Mouse (Mus musculus) neural tube, embryonic 14.5 days (tissue): ENCODE results near the gene Cwc27. TPM values are rescaled to one million over a fixed set of nuclear protein-coding genes. Genes with fewer than 3 reads are reported as not detected.

Experiments
- ATAC-seq: fragments of 200-750 bp; cut with Nextera tagmentation; 2 replicates; pipeline ENCODE4 v1.8.0; 2017; ENCODE audit warnings: low read depth, mild to moderate bottlenecking, moderate TSS enrichment, moderate library complexity
- H3K27ac ChIP-seq: fragments of 300-500 bp; sonication (generic); 2 replicates; pipeline ENCODE4 v1.5.1; 2014; ENCODE audit warnings: low read depth, mild to moderate bottlenecking, control low read depth, low read length, moderate library complexity, mixed read lengths
- H3K27me3 ChIP-seq: fragments of 300-500 bp; sonication (generic); 2 replicates; pipeline ENCODE4 v1.6.1; 2014; ENCODE audit warnings: low read length; ENCODE audit not compliant: control insufficient read depth, insufficient read depth
- H3K36me3 ChIP-seq: fragments of 300-500 bp; sonication (generic); 2 replicates; pipeline ENCODE4 v1.6.1; 2014; ENCODE audit warnings: low read length, mixed read lengths; ENCODE audit not compliant: control insufficient read depth, insufficient read depth
- H3K4me1 ChIP-seq: fragments of 300-500 bp; sonication (generic); 2 replicates; pipeline ENCODE4 v1.6.1; 2014; ENCODE audit warnings: low read length; ENCODE audit not compliant: control insufficient read depth, insufficient read depth
- H3K4me2 ChIP-seq: fragments of 300-500 bp; sonication (generic); 2 replicates; pipeline ENCODE4 v1.6.1; 2014; ENCODE audit warnings: mild to moderate bottlenecking, low read depth, low read length, control low read depth
- H3K4me3 ChIP-seq: fragments of 300-500 bp; sonication (generic); 2 replicates; pipeline ENCODE4 v1.5.1; 2014; ENCODE audit warnings: low read depth, low read length, control low read depth, mixed read lengths
- H3K9ac ChIP-seq: fragments of 300-500 bp; sonication (generic); replicated peaks from 2 replicates; pipeline ENCODE4 v1.6.1; 2014; ENCODE audit warnings: low read depth, mild to moderate bottlenecking, control low read depth, low read length, mixed read lengths
- H3K9me3 ChIP-seq: fragments of 300-500 bp; sonication (generic); 2 replicates; pipeline ENCODE4 v1.6.1; 2016; ENCODE audit warnings: low read length; ENCODE audit not compliant: control insufficient read depth
- WGBS: fragments of 180-500 bp; shearing (Covaris S2); extraction: QIAGEN DNeasy Blood & Tissue Kit; methylation state at CpG from one replicate; pipeline ENCODE4 v1.1.7; 2014; 5-methylcytosine and 5-hydroxymethylcytosine counted together
- polyA plus RNA-seq: library from polyadenylated mRNA; unstranded; fragments of >200 nt; fragmentation: Nextera tagmentation; extraction: Ambion mirVana; gene quantifications from 2 replicates; pipeline ENCODE4 v1.2.1, GENCODE M21; 2014

Gene Cwc27
- polyA plus RNA-seq, 1 experiment from 2014 or later: 25.0 TPM

- no peak for ATAC-seq
- Histone ChIP-seq H3K4me1 (no peaks in the 10 kb centered on the region), H3K4me2 (no peak overlapping the region), H3K27me3 (no peaks in the 10 kb centered on the region), H3K9ac (no peak overlapping the region), H3K4me3 (no peak overlapping the region), H3K36me3 (no peaks in the 10 kb centered on the region), H3K27ac (no peak overlapping the region), H3K9me3 (no peaks in the 10 kb centered on the region)
- WGBS: 90% methylated on average over 2 of the region's 2 CpGs
Observed at GRCm38 (mm10) chr13:104825470-104825869, 8.5 kb upstream of the Cwc27 start.

GRCm38 (mm10) chr13:104822411-104822838 is 5.5 kb upstream of the Cwc27 start:
- Histone ChIP-seq H3K27ac (peak overlapping the region; percentile 48; the same call in 1 of the 2 replicates), H3K9ac (no peak overlapping the region), H3K9me3 (no peaks in the 10 kb centered on the region), H3K27me3 (no peaks in the 10 kb centered on the region), H3K4me2 (no peak overlapping the region), H3K4me3 (no peak overlapping the region), H3K36me3 (no peaks in the 10 kb centered on the region), H3K4me1 (peaks cover 12% of the 10 kb centered on the region; the same call in 1 of the 2 replicates)
- ATAC-seq: peak; percentile 86
- WGBS: 20% methylated on average over 8 of the region's 8 CpGs

- Histone ChIP-seq H3K27ac (no peak overlapping the region), H3K4me2 (no peak overlapping the region), H3K4me1 (peaks cover 12% of the 10 kb centered on the region; the same call in 1 of the 2 replicates), H3K27me3 (no peaks in the 10 kb centered on the region), H3K36me3 (no peaks in the 10 kb centered on the region), H3K9me3 (no peaks in the 10 kb centered on the region), H3K9ac (no peak overlapping the region), H3K4me3 (no peak overlapping the region)
- no peak; the same call in 1 of the 2 replicates for ATAC-seq
- WGBS: 88% methylated on average over 1 of the region's 1 CpGs
Observed at GRCm38 (mm10) chr13:104821908-104822307, 5.0 kb upstream of the Cwc27 start.

- H3K9ac ChIP-seq: no peak overlapping the region
- no peaks in the 10 kb centered on the region for H3K36me3 ChIP-seq
- no peak overlapping the region for H3K4me3 ChIP-seq
- no peaks in the 10 kb centered on the region for H3K27me3 ChIP-seq
- ATAC-seq: no peak
- H3K27ac ChIP-seq: no peak overlapping the region
- peaks cover 12% of the 10 kb centered on the region for H3K4me1 ChIP-seq
- no peak overlapping the region for H3K4me2 ChIP-seq
- no peaks in the 10 kb centered on the region for H3K9me3 ChIP-seq
Observed at GRCm38 (mm10) chr13:104821192-104821591, 4.2 kb upstream of the Cwc27 start.

GRCm38 (mm10) chr13:104817696-104818095 is 754 bp upstream of the Cwc27 start:
- no peak overlapping the region for H3K27ac ChIP-seq
- H3K4me3 ChIP-seq: peak overlapping the region; percentile 73
- H3K9me3 ChIP-seq: no peaks in the 10 kb centered on the region
- H3K27me3 ChIP-seq: no peaks in the 10 kb centered on the region
- no peak for ATAC-seq
- H3K4me1 ChIP-seq: peaks cover 17% of the 10 kb centered on the region
- 59% methylated on average over 12 of the region's 12 CpGs for WGBS
- H3K36me3 ChIP-seq: no peaks in the 10 kb centered on the region
- H3K4me2 ChIP-seq: peak overlapping the region; percentile 69
- peak overlapping the region; percentile 83; the same call in 1 of the 2 replicates for H3K9ac ChIP-seq

- peak; percentile 5; the same call in 1 of the 2 replicates for ATAC-seq
- H3K4me1 ChIP-seq: peaks cover 17% of the 10 kb centered on the region
- no peaks in the 10 kb centered on the region for H3K27me3 ChIP-seq
- peak overlapping the region; percentile 83 for H3K9ac ChIP-seq
- H3K9me3 ChIP-seq: no peaks in the 10 kb centered on the region
- 15% methylated on average over 8 of the region's 8 CpGs for WGBS
- H3K4me2 ChIP-seq: peak overlapping the region; percentile 69
- peak overlapping the region; percentile 73 for H3K4me3 ChIP-seq
- H3K36me3 ChIP-seq: no peaks in the 10 kb centered on the region
- no peak overlapping the region; the same call in 1 of the 2 replicates for H3K27ac ChIP-seq
Observed at GRCm38 (mm10) chr13:104816270-104816634, 690 bp downstream of the Cwc27 start.

GRCm38 (mm10) chr13:104805681-104806080 is 11.3 kb downstream of the Cwc27 start:
- Histone ChIP-seq H3K4me3 (no peak overlapping the region), H3K36me3 (peaks cover 12% of the 10 kb centered on the region; the same call in 1 of the 2 replicates), H3K9ac (no peak overlapping the region), H3K27me3 (no peaks in the 10 kb centered on the region), H3K4me2 (no peak overlapping the region), H3K9me3 (no peaks in the 10 kb centered on the region), H3K27ac (no peak overlapping the region), H3K4me1 (no peaks in the 10 kb centered on the region)
- ATAC-seq: peak; percentile 31; the same call in 1 of the 2 replicates
- WGBS: 56% methylated on average over 3 of the region's 3 CpGs

GRCm38 (mm10) chr13:104799566-104800182 is 17.3 kb downstream of the Cwc27 start:
- Histone ChIP-seq H3K4me2 (no peak overlapping the region), H3K4me3 (no peak overlapping the region), H3K27ac (no peak overlapping the region), H3K4me1 (no peaks in the 10 kb centered on the region), H3K36me3 (peaks cover 12% of the 10 kb centered on the region; the same call in 1 of the 2 replicates), H3K9me3 (no peaks in the 10 kb centered on the region), H3K9ac (no peak overlapping the region), H3K27me3 (no peaks in the 10 kb centered on the region)
- 93% methylated on average over 7 of the region's 7 CpGs for WGBS
- ATAC-seq: no peak

GRCm38 (mm10) chr13:104799067-104799466 is 17.9 kb downstream of the Cwc27 start:
- Histone ChIP-seq H3K9ac (no peak overlapping the region), H3K4me3 (no peak overlapping the region), H3K4me2 (no peak overlapping the region), H3K9me3 (no peaks in the 10 kb centered on the region), H3K27ac (no peak overlapping the region), H3K4me1 (no peaks in the 10 kb centered on the region), H3K36me3 (peaks cover 12% of the 10 kb centered on the region; the same call in 1 of the 2 replicates), H3K27me3 (no peaks in the 10 kb centered on the region)
- WGBS: 97% methylated on average over 8 of the region's 8 CpGs
- ATAC-seq: no peak
